Mouse (Mus musculus): ENCODE measurements around the gene Suds3.

DNA sequence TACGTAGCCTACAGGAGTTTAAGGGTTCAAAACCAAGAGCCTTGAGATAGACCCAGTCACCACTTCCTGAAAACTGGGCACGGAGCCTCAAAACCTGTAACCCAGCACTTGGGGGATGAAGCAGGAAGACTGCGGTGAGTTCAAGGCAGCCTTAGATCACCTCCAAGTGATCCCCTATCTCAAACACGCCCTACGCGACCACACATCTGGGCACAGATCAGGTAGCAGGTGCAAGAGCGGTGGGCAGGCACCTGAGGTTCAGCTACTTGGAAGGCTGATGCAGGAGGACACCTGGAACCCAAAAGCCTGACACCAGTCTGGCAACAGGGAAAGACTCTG, 4.2 kb downstream of the Suds3 start:
- no peak for TF ChIP-seq CTCF (IDR thresholded peaks at IDR 0.05; ENCODE audit: control insufficient read depth, insufficient read depth, insufficient replicate concordance, low read depth, low read length)
- no peak for TF ChIP-seq POLR2A (IDR thresholded peaks at IDR 0.05; ENCODE audit: control insufficient read depth, low read depth, low read length)

Data from testis, adult 2 months (tissue).